Mouse (Mus musculus) bone marrow, adult 2 months (tissue): Measurements from ENCODE around the gene Rbp4.

Source experiments
- CTCF ChIP-seq: fragments of 200-500 bp; IDR thresholded peaks from 2 replicates; pipeline ENCODE4 v1.5.1; 2011; ENCODE audit warnings: low read length, control low read depth; ENCODE audit not compliant: control insufficient read depth, insufficient read depth
- POLR2A ChIP-seq: fragments of 200-500 bp; IDR thresholded peaks from 2 replicates; pipeline ENCODE4 v1.6.1; 2011; ENCODE audit warnings: low read depth, mild to moderate bottlenecking, control low read depth, low read length, borderline replicate concordance; ENCODE audit not compliant: control insufficient read depth

DNA sequence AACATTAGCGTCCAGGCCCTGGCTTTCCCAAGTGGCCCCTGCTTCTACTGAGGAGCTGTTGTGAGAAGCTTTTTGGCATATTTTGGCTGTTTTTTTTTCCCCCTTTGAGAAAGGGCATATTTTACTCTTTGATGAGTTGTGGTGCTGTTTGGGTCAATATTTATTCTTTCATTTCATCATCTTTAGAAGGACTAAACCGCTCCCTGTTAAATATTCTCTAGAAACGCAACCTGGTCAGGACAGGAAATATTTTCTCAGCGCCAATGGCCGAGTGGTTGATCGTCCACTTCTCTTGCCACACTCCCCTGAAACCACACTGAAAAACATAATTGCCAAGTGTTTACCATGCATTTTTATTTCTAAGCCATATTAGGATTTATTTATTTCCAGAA, at the start of gene Rbp4:
- TF ChIP-seq CTCF (no peak), POLR2A (no peak)
